Mouse (Mus musculus) limb, embryonic 14.5 days (tissue): ENCODE measurements at regions not wholly inside any gene's neighbourhood (a gene's known extent, or its start where the extent isn't known, plus 50 kb on each side); places are given as distances from the start of the nearest gene placed in this dataset.

Experiments
- ATAC-seq: fragments of 200-750 bp; cut with Nextera tagmentation; 2 replicates; pipeline ENCODE4 v1.8.0; 2017; ENCODE audit warnings: low read depth, moderate number of reproducible peaks, moderate TSS enrichment; ENCODE audit not compliant: low FRiP score
- DNase-seq: peaks from one replicate; pipeline ENCODE4 v3.0.0-alpha.2; 2015; ENCODE audit warnings: low spot score
- H3K27ac ChIP-seq: fragments of 300-500 bp; sonication (generic); replicated peaks from 2 replicates; pipeline ENCODE4 v1.5.1; 2014; ENCODE audit warnings: low read depth, mild to moderate bottlenecking, low read length, moderate library complexity, mixed read lengths
- H3K27me3 ChIP-seq: fragments of 300-500 bp; sonication (generic); 2 replicates; pipeline ENCODE4 v1.6.1; 2014; ENCODE audit warnings: low read length, mixed read lengths; ENCODE audit not compliant: control insufficient read depth, insufficient read depth
- H3K36me3 ChIP-seq: fragments of 300-500 bp; sonication (generic); 2 replicates; pipeline ENCODE4 v1.6.1; 2014; ENCODE audit warnings: mild to moderate bottlenecking, low read length, moderate library complexity, mixed read lengths; ENCODE audit not compliant: control insufficient read depth, insufficient read depth
- H3K4me1 ChIP-seq: fragments of 300-500 bp; sonication (generic); 2 replicates; pipeline ENCODE4 v1.6.1; 2014; ENCODE audit warnings: antibody characterized with exemption, low read length, mixed read lengths; ENCODE audit not compliant: control insufficient read depth, insufficient read depth
- H3K4me2 ChIP-seq: fragments of 300-500 bp; sonication (generic); replicated peaks from 2 replicates; pipeline ENCODE4 v1.6.1; 2014; ENCODE audit warnings: low read depth, mild to moderate bottlenecking, low read length, moderate library complexity; ENCODE audit not compliant: severe bottlenecking
- H3K4me3 ChIP-seq: fragments of 300-500 bp; sonication (generic); replicated peaks from 2 replicates; pipeline ENCODE4 v1.5.1; 2014; ENCODE audit warnings: low read length
- H3K9ac ChIP-seq: fragments of 300-500 bp; sonication (generic); 2 replicates; pipeline ENCODE4 v1.6.1; 2014; ENCODE audit warnings: mild to moderate bottlenecking, low read depth, low read length, moderate library complexity; ENCODE audit not compliant: severe bottlenecking
- H3K9me3 ChIP-seq: fragments of 300-500 bp; sonication (generic); 2 replicates; pipeline ENCODE4 v1.6.1; 2016; ENCODE audit warnings: low read length; ENCODE audit not compliant: control insufficient read depth
- POLR2A ChIP-seq: fragments of 200-500 bp; IDR thresholded peaks from 2 replicates; pipeline ENCODE4 v1.8.0; 2012; ENCODE audit warnings: inconsistent platforms, mild to moderate bottlenecking, moderate library complexity, borderline replicate concordance; ENCODE audit not compliant: insufficient read depth, insufficient read length; ENCODE audit errors: extremely low read depth
- WGBS: fragments of 180-500 bp; shearing (Covaris S2); extraction: QIAGEN DNeasy Blood & Tissue Kit; methylation state at CpG from one replicate; pipeline ENCODE4 v1.1.7; 2014; 5-methylcytosine and 5-hydroxymethylcytosine counted together

DNA sequence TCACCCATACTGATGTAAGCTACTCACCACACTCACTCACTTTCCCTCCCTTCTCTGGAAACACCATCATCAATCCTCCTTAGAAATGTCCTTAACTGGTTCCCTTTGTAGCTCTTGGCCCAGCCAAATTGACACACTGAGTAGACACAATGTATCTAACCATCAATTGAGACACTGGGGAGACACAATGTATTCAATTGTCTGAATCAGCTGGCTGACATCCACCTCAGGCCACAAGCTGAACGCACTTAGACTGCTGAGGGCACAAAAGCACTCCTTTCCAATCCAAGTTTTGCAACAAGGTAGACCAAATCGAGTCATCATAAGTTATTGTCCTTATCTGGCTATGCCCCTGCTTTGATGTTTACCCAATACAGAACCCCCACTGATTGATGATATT, 1257.0 kb upstream of the A1bg start:
- TF ChIP-seq POLR2A: no peak
- no peaks in the 10 kb centered on the region for H3K36me3 ChIP-seq
- H3K9ac ChIP-seq: no peak overlapping the region
- H3K4me1 ChIP-seq: no peaks in the 10 kb centered on the region
- H3K27ac ChIP-seq: no peak overlapping the region
- 76% methylated on average over 2 of the region's 2 CpGs for WGBS
- H3K4me3 ChIP-seq: no peak overlapping the region
- no peak for ATAC-seq
- H3K4me2 ChIP-seq: no peak overlapping the region
- H3K9me3 ChIP-seq: no peaks in the 10 kb centered on the region
- DNase-seq: no peak
- no peaks in the 10 kb centered on the region for H3K27me3 ChIP-seq

DNA sequence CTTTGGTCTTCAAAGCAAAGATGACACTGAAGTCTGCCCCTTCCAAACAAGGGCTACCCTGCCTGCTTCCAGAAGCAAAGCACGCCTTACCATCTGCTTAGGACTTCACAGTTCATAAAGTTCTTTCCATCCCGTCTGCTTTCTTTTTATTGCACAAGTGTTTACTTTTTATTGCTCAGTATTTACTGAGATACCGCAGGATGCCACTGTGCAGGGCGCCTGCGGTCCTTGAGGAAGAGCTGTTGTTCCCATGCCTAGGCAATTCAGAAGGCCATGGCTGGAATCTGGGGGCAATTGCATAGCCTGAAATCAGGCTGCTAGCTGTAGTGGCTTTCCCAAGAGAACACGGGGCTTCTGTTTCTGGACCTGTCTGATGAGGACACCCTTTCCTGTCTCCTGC, 1255.8 kb upstream of the A1bg start:
- ATAC-seq (no peak), DNase-seq (no peak)
- Histone ChIP-seq H3K9ac (no peak overlapping the region), H3K4me1 (no peaks in the 10 kb centered on the region), H3K27me3 (no peaks in the 10 kb centered on the region), H3K36me3 (no peaks in the 10 kb centered on the region), H3K27ac (no peak overlapping the region), H3K4me2 (no peak overlapping the region), H3K4me3 (no peak overlapping the region), H3K9me3 (no peaks in the 10 kb centered on the region)
- WGBS: 34% methylated on average over 6 of the region's 6 CpGs
- TF ChIP-seq POLR2A: no peak

GRCm38 (mm10) chr15:62177768-62178410, 1255.1 kb upstream of the A1bg start:
- no peak for ATAC-seq
- H3K36me3 ChIP-seq: no peaks in the 10 kb centered on the region
- WGBS: 85% methylated on average over 9 of the region's 9 CpGs
- no peak overlapping the region for H3K9ac ChIP-seq
- no peak overlapping the region for H3K27ac ChIP-seq
- no peaks in the 10 kb centered on the region for H3K9me3 ChIP-seq
- H3K4me2 ChIP-seq: no peak overlapping the region
- TF ChIP-seq POLR2A: no peak
- no peaks in the 10 kb centered on the region for H3K27me3 ChIP-seq
- no peaks in the 10 kb centered on the region for H3K4me1 ChIP-seq
- no peak overlapping the region for H3K4me3 ChIP-seq
- DNase-seq: no peak

DNA sequence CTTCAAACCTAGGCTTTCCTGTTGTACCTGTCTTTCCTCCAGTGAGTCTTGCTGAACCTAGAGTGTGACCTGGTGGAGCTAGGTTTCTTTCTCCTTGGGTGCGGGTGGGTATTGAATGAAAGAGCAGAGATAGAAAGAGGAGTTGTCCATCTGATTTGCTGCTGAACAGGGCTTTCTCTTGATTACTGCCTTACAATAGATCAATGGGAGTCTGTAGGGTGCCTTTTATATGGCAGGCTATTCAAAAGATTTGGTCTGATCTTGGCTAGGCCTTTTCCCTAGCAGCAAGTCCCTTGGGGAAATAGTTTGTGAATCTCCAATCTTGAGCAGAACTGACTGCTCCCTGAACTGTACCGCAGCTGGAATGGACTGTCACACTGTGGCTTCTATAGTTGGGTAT, 1253.3 kb upstream of the A1bg start:
- Histone ChIP-seq H3K36me3 (no peaks in the 10 kb centered on the region), H3K9ac (no peak overlapping the region), H3K4me2 (no peak overlapping the region), H3K27ac (no peak overlapping the region), H3K9me3 (no peaks in the 10 kb centered on the region), H3K4me3 (no peak overlapping the region), H3K27me3 (no peaks in the 10 kb centered on the region), H3K4me1 (no peaks in the 10 kb centered on the region)
- WGBS: 94% methylated on average over 2 of the region's 2 CpGs
- no peak for TF ChIP-seq POLR2A
- ATAC-seq (no peak), DNase-seq (no peak)

DNA sequence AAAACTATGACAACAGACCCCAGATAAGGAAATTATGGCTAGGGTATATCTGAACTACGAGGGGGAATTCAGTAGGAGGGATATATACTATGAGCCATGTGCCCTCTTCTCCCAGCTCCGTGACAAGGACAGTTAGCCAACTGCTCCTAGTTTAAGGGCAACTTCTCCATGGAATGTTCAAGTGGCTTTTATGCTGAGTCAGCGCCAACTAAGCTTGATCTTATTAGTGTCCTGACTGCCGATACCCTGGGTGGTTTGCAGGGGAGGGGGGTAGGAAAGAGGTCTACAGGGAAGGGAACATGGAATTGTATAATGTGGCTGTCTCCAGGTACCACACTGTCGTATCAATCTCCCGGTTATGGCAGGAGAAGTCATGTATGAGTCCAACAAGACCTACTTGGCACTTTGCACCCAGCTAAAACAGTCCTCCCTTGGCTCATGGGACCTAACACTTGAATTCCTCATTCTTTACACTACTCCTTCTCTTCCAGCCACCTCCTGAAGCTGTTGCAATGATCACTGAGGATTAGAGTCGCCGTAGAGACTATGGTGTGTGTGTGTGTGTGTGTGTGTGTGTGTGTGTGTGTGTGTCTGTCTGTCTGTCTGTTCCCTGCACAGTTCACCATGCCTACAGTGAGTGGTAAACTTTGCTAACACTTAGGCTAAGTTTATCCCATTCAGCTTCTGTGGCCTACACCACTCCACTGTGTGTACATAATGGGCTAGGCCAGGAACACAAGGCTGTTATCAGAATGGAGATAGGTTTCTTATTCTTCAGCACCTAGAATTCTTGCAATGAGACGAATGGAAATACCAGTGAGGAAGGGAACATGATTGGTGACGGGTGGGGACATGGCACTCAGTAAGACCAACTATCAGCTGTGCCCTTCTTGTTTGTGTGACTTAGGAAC, 1251.1 kb upstream of the A1bg start:
- no peaks in the 10 kb centered on the region for H3K27me3 ChIP-seq
- H3K4me1 ChIP-seq: no peaks in the 10 kb centered on the region
- DNase-seq (no peak), ATAC-seq (no peak)
- TF ChIP-seq POLR2A: no peak
- no peak overlapping the region for H3K9ac ChIP-seq
- H3K4me2 ChIP-seq: no peak overlapping the region
- H3K4me3 ChIP-seq: no peak overlapping the region
- H3K9me3 ChIP-seq: no peaks in the 10 kb centered on the region
- no peak overlapping the region for H3K27ac ChIP-seq
- 90% methylated on average over 10 of the region's 10 CpGs for WGBS
- no peaks in the 10 kb centered on the region for H3K36me3 ChIP-seq
